Mouse (Mus musculus) forebrain, embryonic 16.5 days (tissue): ENCODE measurements around the gene Zfp827. TPM values are rescaled to one million over a fixed set of nuclear protein-coding genes. Genes with fewer than 3 reads are reported as not detected.

Experiments used
- ATAC-seq: fragments of 200-750 bp; cut with Nextera tagmentation; 2 replicates; pipeline ENCODE4 v1.8.0; 2017; ENCODE audit warnings: mild to moderate bottlenecking, moderate library complexity
- H3K27ac ChIP-seq: fragments of 300-500 bp; sonication (generic); 2 replicates; pipeline ENCODE4 v1.5.1; 2014; ENCODE audit warnings: low read length, control low read depth
- H3K27me3 ChIP-seq: fragments of 300-500 bp; sonication (generic); replicated peaks from 2 replicates; pipeline ENCODE4 v1.6.1; 2014; ENCODE audit warnings: low read length; ENCODE audit not compliant: control insufficient read depth, insufficient read depth
- H3K36me3 ChIP-seq: fragments of 300-500 bp; sonication (generic); 2 replicates; pipeline ENCODE4 v1.6.1; 2014; ENCODE audit not compliant: control insufficient read depth, insufficient read depth
- H3K4me1 ChIP-seq: fragments of 300-500 bp; sonication (generic); replicated peaks from 2 replicates; pipeline ENCODE4 v1.6.1; 2014; ENCODE audit warnings: low read length; ENCODE audit not compliant: control insufficient read depth, insufficient read depth
- H3K4me2 ChIP-seq: fragments of 300-500 bp; sonication (generic); 2 replicates; pipeline ENCODE4 v1.6.1; 2014; ENCODE audit warnings: mild to moderate bottlenecking, low read length, control low read depth
- H3K4me3 ChIP-seq: fragments of 300-500 bp; sonication (generic); replicated peaks from 2 replicates; pipeline ENCODE4 v1.5.1; 2014; ENCODE audit warnings: mild to moderate bottlenecking, low read length, control low read depth
- H3K9ac ChIP-seq: fragments of 300-500 bp; sonication (generic); replicated peaks from 2 replicates; pipeline ENCODE4 v1.6.1; 2014; ENCODE audit warnings: low read depth, low read length, control low read depth
- H3K9me3 ChIP-seq: fragments of 300-500 bp; sonication (generic); 2 replicates; pipeline ENCODE4 v1.6.1; 2016; ENCODE audit warnings: low read length; ENCODE audit not compliant: control insufficient read depth
- WGBS: fragments of 180-500 bp; shearing (Covaris S2); extraction: QIAGEN DNeasy Blood & Tissue Kit; methylation state at CpG from one replicate; pipeline ENCODE4 v1.1.7; 2014; 5-methylcytosine and 5-hydroxymethylcytosine counted together
- polyA plus RNA-seq: library from polyadenylated mRNA; unstranded; fragments of >200 nt; fragmentation: Nextera tagmentation; extraction: Ambion mirVana; gene quantifications from 2 replicates; pipeline ENCODE4 v1.2.1, GENCODE M21; 2015

The Zfp827 gene
- polyA plus RNA-seq, 1 experiment from 2014 or later: 12.6 TPM

DNA sequence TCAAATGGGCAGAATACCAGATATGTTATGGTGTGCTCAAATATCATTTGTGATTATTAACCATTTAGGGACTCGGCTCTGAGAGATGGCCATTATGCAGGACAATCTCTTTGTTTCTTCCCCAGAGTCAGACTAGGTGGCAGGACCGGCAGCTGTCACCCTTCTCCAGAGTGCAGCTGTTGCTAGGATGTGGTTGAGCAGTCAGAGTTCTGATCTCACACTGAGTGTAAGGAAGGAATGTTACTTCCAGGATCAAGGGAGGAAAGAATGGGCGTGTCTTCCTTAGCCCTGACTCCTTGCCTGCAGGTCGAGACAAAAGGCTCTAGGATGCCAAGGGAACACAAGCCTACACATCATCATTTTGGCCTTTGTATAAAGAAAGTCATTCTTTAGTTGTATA, 199.0 kb downstream of the Zfp827 start:
- WGBS: 78% methylated on average over 4 of the region's 4 CpGs
- Histone ChIP-seq H3K4me2 (no peak overlapping the region), H3K9ac (no peak overlapping the region), H3K4me3 (no peak overlapping the region), H3K36me3 (no peaks in the 10 kb centered on the region), H3K27ac (no peak overlapping the region), H3K27me3 (no peaks in the 10 kb centered on the region), H3K9me3 (peaks cover 3% of the 10 kb centered on the region; the same call in 1 of the 2 replicates), H3K4me1 (no peaks in the 10 kb centered on the region)
- no peak for ATAC-seq

DNA sequence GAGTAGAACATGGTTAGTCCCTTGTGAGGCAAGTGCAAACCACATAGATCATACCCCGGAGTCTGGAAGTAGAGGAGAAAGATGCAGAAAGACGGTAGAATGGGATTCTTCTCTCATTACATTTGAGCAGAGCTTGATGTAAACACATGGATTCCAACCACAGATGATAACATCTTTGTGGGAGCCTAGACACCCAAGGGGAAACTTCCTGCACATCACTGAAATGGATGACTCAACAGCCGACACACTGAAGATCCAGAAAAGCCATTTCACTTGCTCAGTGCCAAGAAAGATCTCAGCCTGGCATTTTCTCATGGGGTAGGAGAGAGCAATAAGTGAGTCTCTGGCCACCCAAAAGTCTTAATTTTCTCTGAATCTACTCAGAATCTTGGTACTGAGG, 199.7 kb downstream of the Zfp827 start:
- H3K27ac ChIP-seq: no peak overlapping the region
- H3K27me3 ChIP-seq: no peaks in the 10 kb centered on the region
- H3K9me3 ChIP-seq: peaks cover 3% of the 10 kb centered on the region; the same call in 1 of the 2 replicates
- no peak for ATAC-seq
- H3K9ac ChIP-seq: no peak overlapping the region
- H3K4me2 ChIP-seq: no peak overlapping the region
- 94% methylated on average over 3 of the region's 3 CpGs for WGBS
- H3K36me3 ChIP-seq: no peaks in the 10 kb centered on the region
- H3K4me3 ChIP-seq: no peak overlapping the region
- H3K4me1 ChIP-seq: no peaks in the 10 kb centered on the region

DNA sequence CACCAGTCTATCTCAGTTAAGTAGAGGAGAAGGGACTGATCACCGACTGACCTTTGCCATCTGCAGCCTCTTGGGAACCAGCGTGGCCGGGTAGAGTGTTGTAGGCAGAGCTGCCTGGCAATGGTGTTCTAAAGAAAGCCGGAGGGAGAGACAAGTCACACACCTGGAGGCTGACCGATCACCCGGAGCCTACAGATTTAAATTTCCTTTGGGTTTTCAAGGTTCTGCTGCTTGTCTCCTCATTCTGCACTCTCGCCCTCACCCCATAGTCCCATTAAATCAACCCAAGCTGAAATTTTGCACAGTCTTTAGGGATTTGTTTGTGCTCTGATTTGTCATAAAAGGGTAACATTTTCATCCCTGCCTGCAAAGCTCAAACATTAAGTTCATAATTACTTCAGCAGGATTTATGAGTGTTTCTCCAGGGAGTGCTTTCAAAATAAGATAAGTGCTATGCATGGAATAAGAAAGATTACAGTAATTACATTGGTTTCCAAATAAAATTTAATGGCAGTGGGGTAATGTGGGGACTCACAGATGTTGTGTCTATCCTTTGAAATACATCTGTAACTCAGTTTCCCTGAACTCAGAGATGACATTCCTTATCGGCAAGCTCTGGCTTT, 201.1 kb downstream of the Zfp827 start:
- H3K27me3 ChIP-seq: no peaks in the 10 kb centered on the region
- peaks cover 3% of the 10 kb centered on the region; the same call in 1 of the 2 replicates for H3K9me3 ChIP-seq
- H3K4me3 ChIP-seq: no peak overlapping the region
- no peaks in the 10 kb centered on the region for H3K4me1 ChIP-seq
- H3K27ac ChIP-seq: no peak overlapping the region
- 94% methylated on average over 8 of the region's 8 CpGs for WGBS
- no peak overlapping the region for H3K4me2 ChIP-seq
- no peak overlapping the region for H3K9ac ChIP-seq
- no peak for ATAC-seq
- H3K36me3 ChIP-seq: no peaks in the 10 kb centered on the region

DNA sequence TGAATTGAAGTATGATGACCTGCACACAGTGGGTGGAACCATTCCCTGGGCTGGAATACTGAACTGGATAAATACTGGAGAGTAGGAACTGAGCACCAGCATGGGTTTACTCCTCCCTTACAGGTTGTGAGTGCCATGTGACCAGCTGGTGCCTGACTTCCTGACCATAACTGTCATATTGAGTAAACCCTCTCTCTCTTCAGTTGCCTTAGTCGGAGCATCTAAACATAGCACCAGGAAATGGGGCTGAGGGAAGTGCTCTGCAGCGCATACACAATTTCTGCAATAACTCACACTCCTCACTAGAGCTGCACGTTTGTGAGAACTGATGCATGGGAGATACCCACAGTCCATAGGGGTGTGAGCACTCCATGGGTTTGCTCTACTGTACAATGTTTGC, 211.1 kb downstream of the Zfp827 start:
- Histone ChIP-seq H3K9ac (no peak overlapping the region), H3K36me3 (no peaks in the 10 kb centered on the region), H3K27me3 (no peaks in the 10 kb centered on the region), H3K4me1 (no peaks in the 10 kb centered on the region), H3K4me2 (no peak overlapping the region), H3K4me3 (no peak overlapping the region), H3K27ac (no peak overlapping the region), H3K9me3 (no peaks in the 10 kb centered on the region)
- no peak for ATAC-seq
- 88% methylated on average over 3 of the region's 3 CpGs for WGBS

DNA sequence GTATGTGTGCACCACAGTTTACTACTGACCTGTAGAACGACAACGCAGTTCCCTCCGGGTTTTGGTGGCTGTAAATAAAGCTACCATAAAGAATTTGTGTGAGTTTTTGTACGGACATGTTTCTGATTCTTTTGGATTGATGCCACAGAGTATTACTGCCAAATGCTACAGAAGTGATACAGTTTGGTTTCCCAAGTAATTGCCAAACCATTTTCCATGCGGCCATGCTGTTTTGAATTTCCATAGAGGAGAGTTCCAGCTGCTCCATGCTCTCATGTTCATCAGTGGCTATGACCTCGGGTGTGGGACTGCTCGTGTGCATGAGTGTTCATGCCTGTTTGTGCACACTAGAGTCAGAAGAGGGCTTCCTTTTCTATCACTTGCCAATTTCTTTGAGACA, 211.8 kb downstream of the Zfp827 start:
- H3K9ac ChIP-seq: no peak overlapping the region
- no peaks in the 10 kb centered on the region for H3K36me3 ChIP-seq
- H3K4me2 ChIP-seq: no peak overlapping the region
- no peaks in the 10 kb centered on the region for H3K27me3 ChIP-seq
- ATAC-seq: no peak
- H3K4me1 ChIP-seq: no peaks in the 10 kb centered on the region
- H3K4me3 ChIP-seq: no peak overlapping the region
- H3K9me3 ChIP-seq: no peaks in the 10 kb centered on the region
- H3K27ac ChIP-seq: no peak overlapping the region
- 67% methylated on average over 7 of the region's 7 CpGs for WGBS

Other genes starting within 250 kb of the Zfp827 start
- gene Lsm6, start 207.3 kb upstream of the Zfp827 start, polyA plus RNA-seq: 146 and 152 TPM in 2 replicates
- not detected in 2 replicates for gene 1700011L22Rik, start 220.1 kb downstream of the Zfp827 start, polyA plus RNA-seq